Mouse (Mus musculus) MEL (cell line): ENCODE results near the gene Slc35e4. TPM values are rescaled to one million over a fixed set of nuclear protein-coding genes. Genes with fewer than 3 reads are reported as not detected.

Experiments
- DNase-seq: peaks from one replicate; pipeline ENCODE4 v3.0.0; 2011; ENCODE audit warnings: low read depth, low spot score
- H3K27ac ChIP-seq: 2 replicates; pipeline ENCODE4 v1.5.1; 2012; ENCODE audit warnings: low read depth, mild to moderate bottlenecking, control low read depth, low read length, moderate library complexity; ENCODE audit not compliant: control insufficient read depth
- H3K27me3 ChIP-seq, 2 experiments: fragments of 150-350 bp in 1 of 2; sonication (generic) in 1 of 2; 2 replicates each; pipeline ENCODE4 v1.6.1; 2012; ENCODE audit warnings: low read length in 2 of 2, mild to moderate bottlenecking in 2 of 2, improper control_type of control experiment in 1 of 2, moderate library complexity in 1 of 2; ENCODE audit not compliant: insufficient read depth in 2 of 2, control insufficient read depth in 1 of 2
- H3K36me3 ChIP-seq, 2 experiments: 2 replicates each; pipeline ENCODE4 v1.6.1; 2012 to 2014; ENCODE audit warnings: low read length in 2 of 2, improper control_type of control experiment in 1 of 2, inconsistent platforms in 1 of 2, mild to moderate bottlenecking in 1 of 2; ENCODE audit not compliant: insufficient read depth in 2 of 2, control insufficient read depth in 1 of 2
- H3K4me1 ChIP-seq, 2 experiments: fragments of 150-350 bp in 1 of 2; sonication (generic) in 1 of 2; 2 replicates each; pipeline ENCODE4 v1.6.1; 2012; ENCODE audit warnings: low read length in 2 of 2, improper control_type of control experiment in 1 of 2, mild to moderate bottlenecking in 1 of 2; ENCODE audit not compliant: insufficient read depth in 2 of 2, control insufficient read depth in 1 of 2
- H3K4me3 ChIP-seq, 2 experiments: fragments of 150-350 bp in 1 of 2; sonication (generic) in 1 of 2; 2 replicates each; pipeline ENCODE4 v1.5.1; 2012; ENCODE audit warnings: low read depth in 2 of 2, low read length in 2 of 2, mild to moderate bottlenecking in 2 of 2, moderate library complexity in 2 of 2, control low read depth in 1 of 2, improper control_type of control experiment in 1 of 2; ENCODE audit not compliant: control insufficient read depth in 1 of 2, insufficient read depth in 1 of 2
- H3K79me2 ChIP-seq: 2 replicates; pipeline ENCODE4 v1.6.1; 2012; ENCODE audit warnings: mild to moderate bottlenecking, low read length, moderate library complexity; ENCODE audit not compliant: control insufficient read depth, poor library complexity, insufficient read depth
- H3K9ac ChIP-seq: 2 replicates; pipeline ENCODE4 v1.6.1; 2012; ENCODE audit warnings: low read depth, mild to moderate bottlenecking, control low read depth, low read length, moderate library complexity; ENCODE audit not compliant: control insufficient read depth, poor library complexity, severe bottlenecking
- H3K9me3 ChIP-seq: fragments of 150-350 bp; sonication (generic); replicated peaks from 2 replicates; pipeline ENCODE4 v1.6.1; 2012; ENCODE audit warnings: mild to moderate bottlenecking, low read length, improper control_type of control experiment, moderate library complexity; ENCODE audit not compliant: insufficient read depth
- BHLHE40 ChIP-seq: IDR thresholded peaks from 2 replicates; pipeline ENCODE4 v1.6.1; 2012; ENCODE audit warnings: low read depth, mild to moderate bottlenecking, inconsistent platforms, low read length, improper control_type of control experiment, borderline replicate concordance
- CHD1 ChIP-seq: IDR thresholded peaks from 2 replicates; pipeline ENCODE4 v1.6.1; 2012; ENCODE audit warnings: low read depth, mild to moderate bottlenecking, inconsistent platforms, low read length, improper control_type of control experiment
- CHD2 ChIP-seq: IDR thresholded peaks from 2 replicates; pipeline ENCODE4 v1.6.1; 2011; ENCODE audit warnings: low read length, improper control_type of control experiment
- CTCF ChIP-seq, 3 experiments: IDR thresholded peaks in 2 of 3; conservative IDR thresholded peaks in 1 of 3; 2 replicates each; pipeline ENCODE4 v1.5.1; 2011 to 2012; ENCODE audit warnings: low read length in 3 of 3, low read depth in 2 of 3, mild to moderate bottlenecking in 2 of 3, improper control_type of control experiment in 1 of 3, inconsistent platforms in 1 of 3, mixed read lengths in 1 of 3, moderate library complexity in 1 of 3; ENCODE audit not compliant: control insufficient read depth in 1 of 3, insufficient read depth in 1 of 3, poor library complexity in 1 of 3, severe bottlenecking in 1 of 3
- ELF1 ChIP-seq: IDR thresholded peaks from 2 replicates; pipeline ENCODE4 v1.6.1; 2014; ENCODE audit warnings: low read depth, mild to moderate bottlenecking, inconsistent platforms, low read length, improper control_type of control experiment, moderate library complexity
- EP300 ChIP-seq, 2 experiments: IDR thresholded peaks; 2 replicates each; pipeline ENCODE4 v1.6.1; 2011; ENCODE audit warnings: improper control_type of control experiment in 2 of 2, low read length in 2 of 2, low read depth in 1 of 2, mild to moderate bottlenecking in 1 of 2
- GATA1 ChIP-seq: IDR thresholded peaks from 2 replicates; pipeline ENCODE4 v1.6.1; 2011; ENCODE audit warnings: low read depth, low read length, improper control_type of control experiment
- KAT2A ChIP-seq: conservative IDR thresholded peaks from 2 replicates; pipeline ENCODE4 v1.6.1; 2012; ENCODE audit warnings: low read depth, low read length, improper control_type of control experiment, inconsistent platforms
- MAZ ChIP-seq: IDR thresholded peaks from 2 replicates; pipeline ENCODE4 v1.6.1; 2012; ENCODE audit warnings: low read depth, mild to moderate bottlenecking, inconsistent platforms, low read length, improper control_type of control experiment
- NELFE ChIP-seq: IDR thresholded peaks from 2 replicates; pipeline ENCODE4 v1.6.1; 2011; ENCODE audit warnings: low read depth, low read length, improper control_type of control experiment
- RAD21 ChIP-seq: IDR thresholded peaks from 2 replicates; pipeline ENCODE4 v1.6.1; 2011; ENCODE audit warnings: mild to moderate bottlenecking, low read depth, low read length, improper control_type of control experiment
- SIN3A ChIP-seq: IDR thresholded peaks from 2 replicates; pipeline ENCODE4 v1.6.1; 2012; ENCODE audit warnings: low read length, improper control_type of control experiment, inconsistent platforms
- SMC3 ChIP-seq: IDR thresholded peaks from 2 replicates; pipeline ENCODE4 v1.6.1; 2011; ENCODE audit warnings: low read depth, low read length, improper control_type of control experiment
- TAL1 ChIP-seq: IDR thresholded peaks from 2 replicates; pipeline ENCODE4 v1.6.1; 2012; ENCODE audit warnings: mild to moderate bottlenecking, inconsistent platforms, low read length, moderate library complexity, mixed read lengths
- USF1 ChIP-seq: IDR thresholded peaks from 2 replicates; pipeline ENCODE4 v1.6.1; 2014; ENCODE audit warnings: low read depth, mild to moderate bottlenecking, inconsistent platforms, low read length, improper control_type of control experiment, moderate library complexity
- USF2 ChIP-seq, 2 experiments: IDR thresholded peaks; 2 replicates each; pipeline ENCODE4 v1.6.1; 2011 to 2012; ENCODE audit warnings: improper control_type of control experiment in 2 of 2, low read length in 2 of 2, borderline replicate concordance in 1 of 2, inconsistent platforms in 1 of 2, low read depth in 1 of 2, mild to moderate bottlenecking in 1 of 2; ENCODE audit not compliant: insufficient read depth in 1 of 2
- ZC3H11A ChIP-seq: IDR thresholded peaks from 2 replicates; pipeline ENCODE4 v1.6.1; 2012; ENCODE audit warnings: low read depth, mild to moderate bottlenecking, inconsistent platforms, low read length, improper control_type of control experiment
- polyA plus RNA-seq, 2 experiments: library from polyadenylated mRNA; stranded (reverse) in 1 of 2; unstranded in 1 of 2; fragments of >175 nt in 1 of 2; fragments of >200 nt in 1 of 2; gene quantifications; 2 replicates each; pipeline versions ENCODE4 v1.2.1 to v1.2.4; 2012; ENCODE audit warnings: low replicate concordance in 2 of 2, low read depth in 1 of 2; ENCODE audit not compliant: insufficient read length in 2 of 2, insufficient read depth in 1 of 2, missing spikeins in 1 of 2
- total RNA-seq: library from RNA; depleted of rRNA; stranded (reverse); fragments of 300-350 nt; gene quantifications from 2 replicates; pipeline ENCODE4 v1.2.3, GENCODE M21; 2012

Slc35e4 gene
- total and polyA plus RNA-seq, 3 experiments = 12.1 to 14.0 TPM; not detected in 1

GRCm38 (mm10) chr11:3883711-3884110 lies 30.8 kb downstream of the Slc35e4 start:
- H3K4me1 ChIP-seq = peaks cover 3 to 17% of the 10 kb centered on the region in 2 experiments; a peak in 3 of 4 replicates
- no peaks in the 10 kb centered on the region for H3K9me3 ChIP-seq
- peak; percentile 46 for DNase-seq
- H3K9ac ChIP-seq = no peak overlapping the region
- H3K27me3 ChIP-seq = peaks cover 6 to 10% of the 10 kb centered on the region in 2 experiments; a peak in 2 of 4 replicates
- no peak overlapping the region for H3K27ac ChIP-seq
- no peak overlapping the region for H3K4me3 ChIP-seq
- no peaks in the 10 kb centered on the region for H3K79me2 ChIP-seq
- no peak for TF ChIP-seq BHLHE40
- TF ChIP-seq GATA1 = no peak
- TF ChIP-seq EP300 (IDR thresholded peaks at IDR 0.05; ENCODE audit: low read depth in 1 of 2, low read length in 2 of 2) = no peak
- no peak for TF ChIP-seq ZC3H11A
- TF ChIP-seq NELFE = no peak
- TF ChIP-seq CHD2 = no peak
- TF ChIP-seq, all 39 proteins: peak for 0
- peaks cover 0 to 16% of the 10 kb centered on the region in 2 experiments; a peak in 2 of 4 replicates for H3K36me3 ChIP-seq

GRCm38 (mm10) chr11:3879836-3880235 lies 34.6 kb downstream of the Slc35e4 start:
- H3K27ac ChIP-seq = no peak overlapping the region
- no peak overlapping the region for H3K4me3 ChIP-seq
- H3K9ac ChIP-seq = no peak overlapping the region
- TF ChIP-seq CHD1 (no peak), ZC3H11A (peak; percentile 62), CTCF (IDR thresholded peaks at IDR 0.05 in 2 of 3, conservative IDR thresholded peaks at IDR 0.05 in 1 of 3; ENCODE audit: control insufficient read depth in 1 of 3, insufficient read depth in 1 of 3, low read depth in 2 of 3, low read length in 3 of 3, poor library complexity in 1 of 3, severe bottlenecking in 1 of 3) (peak; percentile 88 to 94 (median 91)), SMC3 (peak; percentile 75), TAL1 (no peak), RAD21 (peak; percentile 80), ELF1 (no peak)
- peaks cover 7 to 10% of the 10 kb centered on the region in 2 experiments; a peak in 3 of 4 replicates for H3K27me3 ChIP-seq
- H3K36me3 ChIP-seq = peaks cover 0 to 7% of the 10 kb centered on the region in 2 experiments; a peak in 2 of 4 replicates
- H3K4me1 ChIP-seq = 0 out of 4 replicates have a peak, but pooled peaks cover 3 to 5% of the 10 kb centered on the region in 2 experiments
- H3K9me3 ChIP-seq = no peaks in the 10 kb centered on the region
- no peaks in the 10 kb centered on the region for H3K79me2 ChIP-seq
- DNase-seq = peak; percentile 89

- H3K27ac ChIP-seq = no peak overlapping the region
- no peaks in the 10 kb centered on the region for H3K36me3 ChIP-seq
- H3K9ac ChIP-seq = no peak overlapping the region
- no peaks in the 10 kb centered on the region for H3K4me1 ChIP-seq
- H3K4me3 ChIP-seq = no peak overlapping the region
- no peak for TF ChIP-seq KAT2A
- TF ChIP-seq USF1 = peak; percentile 81
- no peak for TF ChIP-seq MAZ
- peak in 1 of 2 experiments; percentile 49; a peak in 1 of 4 replicates for TF ChIP-seq USF2 (IDR thresholded peaks at IDR 0.05; ENCODE audit: borderline replicate concordance in 1 of 2, insufficient read depth in 1 of 2, low read depth in 1 of 2, low read length in 2 of 2)
- TF ChIP-seq SIN3A = no peak
- H3K9me3 ChIP-seq = no peaks in the 10 kb centered on the region
- H3K79me2 ChIP-seq = no peaks in the 10 kb centered on the region
- no peak for DNase-seq
- H3K27me3 ChIP-seq = peaks cover 9 to 10% of the 10 kb centered on the region in 2 experiments; a peak in 3 of 4 replicates
Measured at GRCm38 (mm10) chr11:3878660-3879059, 35.8 kb downstream of the Slc35e4 start.
